Mouse (Mus musculus) heart, adult 18-20 months (tissue): ENCODE measurements around the gene Gm9745. TPM values are rescaled to one million over a fixed set of nuclear protein-coding genes. Genes with fewer than 3 reads are reported as not detected.
"Not testable (repeated sequence)": the region's sequence is repeated elsewhere in the genome, so short reads cannot be mapped to it uniquely, and the experiment has no call there.

Source experiments
- DNase-seq, 2 experiments: peaks; one replicate each; pipeline ENCODE4 v3.0.0; 2021 to 2022; ENCODE audit warnings: mixed read lengths in 1 of 2
- long read RNA-seq, 2 experiments: library from polyadenylated mRNA; stranded (forward); transcript quantifications; one replicate each; pipeline ENCODE4 v2.0.0; 2021
- total RNA-seq, 2 experiments: library from RNA; stranded (reverse); gene quantifications; 2 replicates each; pipeline ENCODE4 v1.2.3; 2021

The Gm9745 gene
- total RNA-seq = not detected
- long read RNA-seq, experiment 1 = 0 reads
- long read RNA-seq, experiment 2 = 0 reads

- DNase-seq = not testable (repeated sequence)
These were observed at the start of gene Gm9745 for GRCm38 (mm10) chr13:8948131-8948530. Gm9745 (minus strand) TSS chr13:8948231.

- not testable (repeated sequence) for DNase-seq
These were observed 49.2 kb upstream of the Gm9745 start for GRCm38 (mm10) chr13:8997221-8997620.

GRCm38 (mm10) chr13:8995990-8996786, 48.2 kb upstream of the Gm9745 start, which contains the start of gene Gtpbp4:
Gtpbp4 (minus strand) TSS chr13:8996083.
- peak; percentile 96 to 98 for DNase-seq

GRCm38 (mm10) chr13:8995159-8995989, 47.3 kb upstream of the Gm9745 start:
- DNase-seq = no peak

GRCm38 (mm10) chr13:8992231-8992630, 44.2 kb upstream of the Gm9745 start:
- no peak for DNase-seq

- no peak for DNase-seq
These were observed 24.9 kb upstream of the Gm9745 start for GRCm38 (mm10) chr13:8972972-8973371.

GRCm38 (mm10) chr13:8972369-8972768, 24.3 kb upstream of the Gm9745 start:
- no peak for DNase-seq

- no peak for DNase-seq
These were observed 19.7 kb upstream of the Gm9745 start for GRCm38 (mm10) chr13:8967742-8968141.

GRCm38 (mm10) chr13:8965224-8965623, 17.2 kb upstream of the Gm9745 start:
- DNase-seq = no peak

- DNase-seq = not testable (repeated sequence)
These were observed 14.2 kb upstream of the Gm9745 start for GRCm38 (mm10) chr13:8962266-8962665.

GRCm38 (mm10) chr13:8961128-8961888, 13.3 kb upstream of the Gm9745 start:
- not testable (repeated sequence) for DNase-seq

- not testable (repeated sequence) for DNase-seq
These were observed 11.5 kb upstream of the Gm9745 start for GRCm38 (mm10) chr13:8959554-8959953.

GRCm38 (mm10) chr13:8959058-8959457, 11.0 kb upstream of the Gm9745 start:
- DNase-seq = not testable (repeated sequence)

- DNase-seq = not testable (repeated sequence)
These were observed 8.8 kb upstream of the Gm9745 start for GRCm38 (mm10) chr13:8956873-8957272.

GRCm38 (mm10) chr13:8955127-8955526, 7.1 kb upstream of the Gm9745 start:
- DNase-seq = not testable (repeated sequence)

- DNase-seq = not testable (repeated sequence)
These were observed 4.5 kb upstream of the Gm9745 start, which contains the start of gene Idi2 for GRCm38 (mm10) chr13:8952563-8952962. Idi2 (plus strand) TSS chr13:8952863.

GRCm38 (mm10) chr13:8943828-8944227, 4.2 kb downstream of the Gm9745 start:
- not testable (repeated sequence) for DNase-seq

GRCm38 (mm10) chr13:8941701-8942100, 6.3 kb downstream of the Gm9745 start:
- not testable (repeated sequence) for DNase-seq

GRCm38 (mm10) chr13:8941110-8941509, 6.9 kb downstream of the Gm9745 start:
- not testable (repeated sequence) for DNase-seq

- DNase-seq = not testable (repeated sequence)
These were observed 10.4 kb downstream of the Gm9745 start for GRCm38 (mm10) chr13:8937611-8938140.

GRCm38 (mm10) chr13:8933499-8933898, 14.5 kb downstream of the Gm9745 start:
- DNase-seq = no peak

GRCm38 (mm10) chr13:8913890-8914289, 34.1 kb downstream of the Gm9745 start:
- DNase-seq = not testable (repeated sequence)
